Mouse (Mus musculus) CH12.LX (cell line): Measurements from ENCODE around the gene Shroom4. TPM values are rescaled to one million over a fixed set of nuclear protein-coding genes. Genes with fewer than 3 reads are reported as not detected.

ENCODE experiments used
- DNase-seq: peaks from one replicate; pipeline ENCODE4 v3.0.0-alpha.2; 2013; ENCODE audit errors: extremely low read depth
- H3K27ac ChIP-seq: 2 replicates; pipeline ENCODE4 v1.5.1; 2012; ENCODE audit warnings: low read depth, mild to moderate bottlenecking, control low read depth, moderate library complexity; ENCODE audit not compliant: insufficient read depth
- H3K27me3 ChIP-seq: replicated peaks from 2 replicates; pipeline ENCODE3; 2012; ENCODE audit warnings: inconsistent platforms
- H3K36me3 ChIP-seq, 2 experiments: replicated peaks in 1 of 2; 2 replicates each; pipeline versions ENCODE3 to v1.6.1; 2012; ENCODE audit warnings: inconsistent platforms in 1 of 2, low read length in 1 of 2, mild to moderate bottlenecking in 1 of 2, mixed read lengths in 1 of 2, moderate library complexity in 1 of 2; ENCODE audit not compliant: control insufficient read depth in 1 of 2, insufficient read depth in 1 of 2
- H3K4me1 ChIP-seq, 2 experiments: 2 replicates each; pipeline ENCODE4 v1.6.1; 2012; ENCODE audit warnings: inconsistent platforms in 1 of 2, moderate library complexity in 1 of 2; ENCODE audit not compliant: insufficient read depth in 2 of 2, control insufficient read depth in 1 of 2
- H3K4me2 ChIP-seq: 2 replicates; pipeline ENCODE4 v1.6.1; 2012; ENCODE audit warnings: low read depth, mild to moderate bottlenecking, control low read depth; ENCODE audit not compliant: poor library complexity, insufficient read depth, severe bottlenecking
- H3K4me3 ChIP-seq, 3 experiments: fragments of 150-350 bp in 1 of 3; sonication (generic) in 1 of 3; replicated peaks in 1 of 3; 2 replicates each; pipeline versions ENCODE3 to v1.5.1; 2011 to 2012; ENCODE audit warnings: low read depth in 2 of 3, low read length in 2 of 3, mild to moderate bottlenecking in 2 of 3, moderate library complexity in 2 of 3, control low read depth in 1 of 3, improper control_type of control experiment in 1 of 3, inconsistent platforms in 1 of 3, mixed read lengths in 1 of 3; ENCODE audit not compliant: poor library complexity in 1 of 3
- H3K79me2 ChIP-seq: replicated peaks from 2 replicates; pipeline ENCODE4 v1.6.1; 2012; ENCODE audit warnings: mild to moderate bottlenecking, moderate library complexity; ENCODE audit not compliant: control insufficient read depth, poor library complexity, insufficient read depth, severe bottlenecking; ENCODE audit errors: extremely low read depth
- H3K9ac ChIP-seq: 2 replicates; pipeline ENCODE4 v1.6.1; 2012; ENCODE audit warnings: low read depth, mild to moderate bottlenecking, control low read depth, moderate library complexity; ENCODE audit not compliant: insufficient read depth
- H3K9me3 ChIP-seq: replicated peaks from 2 replicates; pipeline ENCODE3; 2012; ENCODE audit warnings: low read length, inconsistent platforms, mixed read lengths
- CHD2 ChIP-seq: IDR thresholded peaks from 2 replicates; pipeline ENCODE4 v1.6.1; 2011; ENCODE audit warnings: low read length, improper control_type of control experiment
- CTCF ChIP-seq, 2 experiments: IDR thresholded peaks in 1 of 2; conservative IDR thresholded peaks in 1 of 2; 2 replicates each; pipeline ENCODE4 v1.5.1; 2011 to 2012; ENCODE audit warnings: low read depth in 2 of 2, low read length in 2 of 2, improper control_type of control experiment in 1 of 2, inconsistent platforms in 1 of 2, mild to moderate bottlenecking in 1 of 2, moderate library complexity in 1 of 2
- E2F4 ChIP-seq: IDR thresholded peaks from 2 replicates; pipeline ENCODE4 v1.6.1; 2011; ENCODE audit warnings: low read depth, low read length, improper control_type of control experiment; ENCODE audit not compliant: insufficient replicate concordance
- ELF1 ChIP-seq: IDR thresholded peaks from 2 replicates; pipeline ENCODE4 v1.6.1; 2014; ENCODE audit warnings: low read depth, mild to moderate bottlenecking, inconsistent platforms, low read length, improper control_type of control experiment
- EP300 ChIP-seq: IDR thresholded peaks from 2 replicates; pipeline ENCODE4 v1.6.1; 2011; ENCODE audit warnings: low read length, improper control_type of control experiment
- ETS1 ChIP-seq: conservative IDR thresholded peaks from 2 replicates; pipeline ENCODE4 v1.6.1; 2012; ENCODE audit warnings: low read depth, mild to moderate bottlenecking, inconsistent platforms, low read length, improper control_type of control experiment, moderate library complexity
- GABPA ChIP-seq: IDR thresholded peaks from 2 replicates; pipeline ENCODE4 v1.6.1; 2012; ENCODE audit warnings: low read depth, low read length, improper control_type of control experiment, inconsistent platforms; ENCODE audit not compliant: insufficient replicate concordance
- HCFC1 ChIP-seq: IDR thresholded peaks from 2 replicates; pipeline ENCODE4 v1.6.1; 2012; ENCODE audit warnings: low read depth, mild to moderate bottlenecking, inconsistent platforms, low read length, improper control_type of control experiment
- IRF4 ChIP-seq: IDR thresholded peaks from 2 replicates; pipeline ENCODE4 v1.6.1; 2014; ENCODE audit warnings: low read depth, mild to moderate bottlenecking, inconsistent platforms, low read length, improper control_type of control experiment
- JUND ChIP-seq: conservative IDR thresholded peaks from 2 replicates; pipeline ENCODE4 v1.6.1; 2011; ENCODE audit warnings: low read depth, low read length, improper control_type of control experiment
- KAT2A ChIP-seq: IDR thresholded peaks from 2 replicates; pipeline ENCODE4 v1.6.1; 2012; ENCODE audit warnings: low read length, improper control_type of control experiment, inconsistent platforms; ENCODE audit not compliant: insufficient replicate concordance
- MAX ChIP-seq: IDR thresholded peaks from 2 replicates; pipeline ENCODE4 v1.6.1; 2011; ENCODE audit warnings: low read length, improper control_type of control experiment
- MAZ ChIP-seq: IDR thresholded peaks from 2 replicates; pipeline ENCODE4 v1.6.1; 2012; ENCODE audit warnings: low read depth, mild to moderate bottlenecking, inconsistent platforms, low read length, improper control_type of control experiment, moderate library complexity
- MYC ChIP-seq: IDR thresholded peaks from 2 replicates; pipeline ENCODE4 v1.6.1; 2011; ENCODE audit warnings: low read depth, mild to moderate bottlenecking, improper control_type of control experiment, low read length
- NELFE ChIP-seq: IDR thresholded peaks from 2 replicates; pipeline ENCODE4 v1.6.1; 2011; ENCODE audit warnings: low read depth, low read length, improper control_type of control experiment
- POLR2A ChIP-seq: IDR thresholded peaks from 2 replicates; pipeline ENCODE4 v1.6.1; 2011; ENCODE audit warnings: low read depth, mild to moderate bottlenecking, improper control_type of control experiment, low read length
- RAD21 ChIP-seq: IDR thresholded peaks from 2 replicates; pipeline ENCODE4 v1.6.1; 2011; ENCODE audit warnings: low read depth, mild to moderate bottlenecking, low read length, improper control_type of control experiment, moderate library complexity
- RCOR1 ChIP-seq: conservative IDR thresholded peaks from 2 replicates; pipeline ENCODE4 v1.6.1; 2012; ENCODE audit warnings: low read depth, mild to moderate bottlenecking, inconsistent platforms, low read length, improper control_type of control experiment
- TBP ChIP-seq: conservative IDR thresholded peaks from 2 replicates; pipeline ENCODE4 v1.6.1; 2011; ENCODE audit warnings: low read depth, low read length, improper control_type of control experiment
- UBTF ChIP-seq: IDR thresholded peaks from 2 replicates; pipeline ENCODE4 v1.6.1; 2012; ENCODE audit warnings: low read depth, mild to moderate bottlenecking, inconsistent platforms, low read length, improper control_type of control experiment, moderate library complexity
- ZC3H11A ChIP-seq: IDR thresholded peaks from 2 replicates; pipeline ENCODE4 v1.6.1; 2012; ENCODE audit warnings: low read depth, mild to moderate bottlenecking, inconsistent platforms, low read length, improper control_type of control experiment
- ZKSCAN1 ChIP-seq: IDR thresholded peaks from 2 replicates; pipeline ENCODE4 v1.6.1; 2012; ENCODE audit warnings: low read depth, inconsistent platforms, low read length, improper control_type of control experiment, borderline replicate concordance
- ZMIZ1 ChIP-seq: IDR thresholded peaks from 2 replicates; pipeline ENCODE4 v1.6.1; 2012; ENCODE audit warnings: low read depth, mild to moderate bottlenecking, inconsistent platforms, low read length, improper control_type of control experiment
- ZNF384 ChIP-seq: IDR thresholded peaks from 2 replicates; pipeline ENCODE4 v1.6.1; 2012; ENCODE audit warnings: low read depth, low read length, improper control_type of control experiment, inconsistent platforms
- dilution Hi-C: fragments of 300-500 bp; cut with MboI; formaldehyde crosslinking; loops from 2 replicates; pipeline ENCODE4 v1.14.3; 2020; ENCODE audit warnings: low sequenced_read_pairs; ENCODE audit not compliant: extremely low pct_unique_long_range_greater_than_20kb, extremely low pct_ligation_motif_present
- in situ Hi-C: fragments of 300-500 bp; cut with MboI; formaldehyde crosslinking; loops from 3 replicates; pipeline ENCODE4 v1.14.3; 2019; ENCODE audit warnings: low sequenced_read_pairs, low pct_ligation_motif_present, low pct_unique_long_range_greater_than_20kb, mixed read lengths
- polyA plus RNA-seq: library from polyadenylated mRNA; unstranded; fragments of >175 nt; gene quantifications from 2 replicates; pipeline ENCODE4 v1.2.1, GENCODE M21; 2012; ENCODE audit warnings: low read depth; ENCODE audit not compliant: insufficient read length
- total RNA-seq, 2 experiments: library from RNA; depleted of rRNA; stranded (reverse); fragments of 300-350 nt in 1 of 2; fragments of >200 nt in 1 of 2; gene quantifications; 2 replicates each; pipeline ENCODE4 v1.2.3; 2012 to 2014

Shroom4 gene
- total and polyA plus RNA-seq, 3 experiments: 0.04 to 0.68 (median 0.05) TPM

GRCm38 (mm10) chrX:6368822-6369221 lies 30.8 kb upstream of the Shroom4 start:
- no peak overlapping the region for H3K4me2 ChIP-seq
- H3K27me3 ChIP-seq: no peaks in the 10 kb centered on the region
- H3K27ac ChIP-seq: no peak overlapping the region
- DNase-seq: no peak
- no peaks in the 10 kb centered on the region for H3K79me2 ChIP-seq
- no peaks in the 10 kb centered on the region for H3K4me1 ChIP-seq
- no peaks in the 10 kb centered on the region for H3K9me3 ChIP-seq
- no peak overlapping the region for H3K9ac ChIP-seq
- TF ChIP-seq GABPA: no peak
- no peak for TF ChIP-seq CTCF (conservative IDR thresholded peaks at IDR 0.05 in 1 of 2, IDR thresholded peaks at IDR 0.05 in 1 of 2; ENCODE audit: low read depth in 2 of 2, low read length in 2 of 2)
- no peak for TF ChIP-seq KAT2A
- TF ChIP-seq MYC: no peak
- no peak for TF ChIP-seq ETS1
- no peak for TF ChIP-seq RAD21
- TF ChIP-seq HCFC1: no peak
- no peak for TF ChIP-seq ZMIZ1
- TF ChIP-seq MAX: no peak
- no peak for TF ChIP-seq TBP
- TF ChIP-seq ZNF384: no peak
- no peak for TF ChIP-seq RCOR1
- dilution Hi-C loops (no loop called here), in situ Hi-C loops (no loop called here)
- no peaks in the 10 kb centered on the region for H3K36me3 ChIP-seq
- no peak overlapping the region for H3K4me3 ChIP-seq

GRCm38 (mm10) chrX:6370706-6371105 lies 28.9 kb upstream of the Shroom4 start:
- H3K36me3 ChIP-seq: no peaks in the 10 kb centered on the region
- TF ChIP-seq ELF1 (no peak), UBTF (no peak), MYC (no peak), MAZ (no peak), ZNF384 (no peak), ZC3H11A (no peak), E2F4 (no peak), CHD2 (no peak), ZKSCAN1 (no peak), IRF4 (no peak), NELFE (no peak), EP300 (no peak), POLR2A (no peak), JUND (no peak), KAT2A (no peak), ETS1 (no peak)
- in situ Hi-C loops (no loop called here), dilution Hi-C loops (no loop called here)
- no peaks in the 10 kb centered on the region for H3K4me1 ChIP-seq
- no peak overlapping the region for H3K9ac ChIP-seq
- no peaks in the 10 kb centered on the region for H3K79me2 ChIP-seq
- H3K4me2 ChIP-seq: no peak overlapping the region
- no peak overlapping the region for H3K27ac ChIP-seq
- no peak overlapping the region for H3K4me3 ChIP-seq
- no peak for DNase-seq
- H3K9me3 ChIP-seq: no peaks in the 10 kb centered on the region
- H3K27me3 ChIP-seq: no peaks in the 10 kb centered on the region
